Mouse (Mus musculus) MEL (cell line): ENCODE measurements around the gene Rab1b. TPM values are rescaled to one million over a fixed set of nuclear protein-coding genes. Genes with fewer than 3 reads are reported as not detected.

Experiments
- DNase-seq: peaks from one replicate; pipeline ENCODE4 v3.0.0; 2011; ENCODE audit warnings: low read depth, low spot score
- H3K27ac ChIP-seq: 2 replicates; pipeline ENCODE4 v1.5.1; 2012; ENCODE audit warnings: low read depth, mild to moderate bottlenecking, control low read depth, low read length, moderate library complexity; ENCODE audit not compliant: control insufficient read depth
- H3K27me3 ChIP-seq, 2 experiments: fragments of 150-350 bp in 1 of 2; sonication (generic) in 1 of 2; 2 replicates each; pipeline ENCODE4 v1.6.1; 2012; ENCODE audit warnings: low read length in 2 of 2, mild to moderate bottlenecking in 2 of 2, improper control_type of control experiment in 1 of 2, moderate library complexity in 1 of 2; ENCODE audit not compliant: insufficient read depth in 2 of 2, control insufficient read depth in 1 of 2
- H3K36me3 ChIP-seq, 2 experiments: 2 replicates each; pipeline ENCODE4 v1.6.1; 2012 to 2014; ENCODE audit warnings: low read length in 2 of 2, improper control_type of control experiment in 1 of 2, inconsistent platforms in 1 of 2, mild to moderate bottlenecking in 1 of 2; ENCODE audit not compliant: insufficient read depth in 2 of 2, control insufficient read depth in 1 of 2
- H3K4me1 ChIP-seq, 2 experiments: fragments of 150-350 bp in 1 of 2; sonication (generic) in 1 of 2; 2 replicates each; pipeline ENCODE4 v1.6.1; 2012; ENCODE audit warnings: low read length in 2 of 2, improper control_type of control experiment in 1 of 2, mild to moderate bottlenecking in 1 of 2; ENCODE audit not compliant: insufficient read depth in 2 of 2, control insufficient read depth in 1 of 2
- H3K4me3 ChIP-seq, 2 experiments: fragments of 150-350 bp in 1 of 2; sonication (generic) in 1 of 2; 2 replicates each; pipeline ENCODE4 v1.5.1; 2012; ENCODE audit warnings: low read depth in 2 of 2, low read length in 2 of 2, mild to moderate bottlenecking in 2 of 2, moderate library complexity in 2 of 2, control low read depth in 1 of 2, improper control_type of control experiment in 1 of 2; ENCODE audit not compliant: control insufficient read depth in 1 of 2, insufficient read depth in 1 of 2
- H3K79me2 ChIP-seq: 2 replicates; pipeline ENCODE4 v1.6.1; 2012; ENCODE audit warnings: mild to moderate bottlenecking, low read length, moderate library complexity; ENCODE audit not compliant: control insufficient read depth, poor library complexity, insufficient read depth
- H3K9ac ChIP-seq: 2 replicates; pipeline ENCODE4 v1.6.1; 2012; ENCODE audit warnings: low read depth, mild to moderate bottlenecking, control low read depth, low read length, moderate library complexity; ENCODE audit not compliant: control insufficient read depth, poor library complexity, severe bottlenecking
- H3K9me3 ChIP-seq: fragments of 150-350 bp; sonication (generic); replicated peaks from 2 replicates; pipeline ENCODE4 v1.6.1; 2012; ENCODE audit warnings: mild to moderate bottlenecking, low read length, improper control_type of control experiment, moderate library complexity; ENCODE audit not compliant: insufficient read depth
- BHLHE40 ChIP-seq: IDR thresholded peaks from 2 replicates; pipeline ENCODE4 v1.6.1; 2012; ENCODE audit warnings: low read depth, mild to moderate bottlenecking, inconsistent platforms, low read length, improper control_type of control experiment, borderline replicate concordance
- CHD1 ChIP-seq: IDR thresholded peaks from 2 replicates; pipeline ENCODE4 v1.6.1; 2012; ENCODE audit warnings: low read depth, mild to moderate bottlenecking, inconsistent platforms, low read length, improper control_type of control experiment
- CHD2 ChIP-seq: IDR thresholded peaks from 2 replicates; pipeline ENCODE4 v1.6.1; 2011; ENCODE audit warnings: low read length, improper control_type of control experiment
- CTCF ChIP-seq, 3 experiments: IDR thresholded peaks in 2 of 3; conservative IDR thresholded peaks in 1 of 3; 2 replicates each; pipeline ENCODE4 v1.5.1; 2011 to 2012; ENCODE audit warnings: low read length in 3 of 3, low read depth in 2 of 3, mild to moderate bottlenecking in 2 of 3, improper control_type of control experiment in 1 of 3, inconsistent platforms in 1 of 3, mixed read lengths in 1 of 3, moderate library complexity in 1 of 3; ENCODE audit not compliant: control insufficient read depth in 1 of 3, insufficient read depth in 1 of 3, poor library complexity in 1 of 3, severe bottlenecking in 1 of 3
- E2F4 ChIP-seq: IDR thresholded peaks from 2 replicates; pipeline ENCODE4 v1.6.1; 2011; ENCODE audit warnings: low read depth, low read length, improper control_type of control experiment, borderline replicate concordance
- ELF1 ChIP-seq: IDR thresholded peaks from 2 replicates; pipeline ENCODE4 v1.6.1; 2014; ENCODE audit warnings: low read depth, mild to moderate bottlenecking, inconsistent platforms, low read length, improper control_type of control experiment, moderate library complexity
- GABPA ChIP-seq: IDR thresholded peaks from 2 replicates; pipeline ENCODE4 v1.6.1; 2012; ENCODE audit warnings: low read depth, mild to moderate bottlenecking, inconsistent platforms, low read length, improper control_type of control experiment, moderate library complexity
- GATA1 ChIP-seq: IDR thresholded peaks from 2 replicates; pipeline ENCODE4 v1.6.1; 2011; ENCODE audit warnings: low read depth, low read length, improper control_type of control experiment
- JUND ChIP-seq: IDR thresholded peaks from 2 replicates; pipeline ENCODE4 v1.6.1; 2011; ENCODE audit warnings: low read depth, mild to moderate bottlenecking, improper control_type of control experiment, low read length
- KAT2A ChIP-seq: conservative IDR thresholded peaks from 2 replicates; pipeline ENCODE4 v1.6.1; 2012; ENCODE audit warnings: low read depth, low read length, improper control_type of control experiment, inconsistent platforms
- MAFK ChIP-seq: IDR thresholded peaks from 2 replicates; pipeline ENCODE4 v1.6.1; 2011; ENCODE audit warnings: low read depth, mild to moderate bottlenecking, low read length, improper control_type of control experiment, borderline replicate concordance
- MAX ChIP-seq: IDR thresholded peaks from 2 replicates; pipeline ENCODE4 v1.6.1; 2011; ENCODE audit warnings: low read length, improper control_type of control experiment
- MAZ ChIP-seq: IDR thresholded peaks from 2 replicates; pipeline ENCODE4 v1.6.1; 2012; ENCODE audit warnings: low read depth, mild to moderate bottlenecking, inconsistent platforms, low read length, improper control_type of control experiment
- MEF2A ChIP-seq: IDR thresholded peaks from 2 replicates; pipeline ENCODE4 v1.6.1; 2014; ENCODE audit warnings: low read depth, mild to moderate bottlenecking, inconsistent platforms, low read length, improper control_type of control experiment; ENCODE audit not compliant: poor library complexity, insufficient replicate concordance, severe bottlenecking; ENCODE audit errors: extremely low read depth
- MXI1 ChIP-seq: IDR thresholded peaks from 2 replicates; pipeline ENCODE4 v1.6.1; 2011; ENCODE audit warnings: mild to moderate bottlenecking, low read depth, low read length, improper control_type of control experiment
- MYB ChIP-seq: IDR thresholded peaks from 2 replicates; pipeline ENCODE4 v1.6.1; 2011; ENCODE audit warnings: mild to moderate bottlenecking, low read depth, low read length, improper control_type of control experiment
- MYC ChIP-seq: IDR thresholded peaks from 2 replicates; pipeline ENCODE4 v1.6.1; 2011; ENCODE audit warnings: low read depth, mild to moderate bottlenecking, low read length, improper control_type of control experiment, moderate library complexity
- NELFE ChIP-seq: IDR thresholded peaks from 2 replicates; pipeline ENCODE4 v1.6.1; 2011; ENCODE audit warnings: low read depth, low read length, improper control_type of control experiment
- NRF1 ChIP-seq: IDR thresholded peaks from 2 replicates; pipeline ENCODE4 v1.6.1; 2014; ENCODE audit warnings: low read depth, mild to moderate bottlenecking, inconsistent platforms, low read length, improper control_type of control experiment, moderate library complexity; ENCODE audit not compliant: poor library complexity, insufficient read depth, severe bottlenecking
- POLR2AphosphoS5 ChIP-seq: IDR thresholded peaks from 2 replicates; pipeline ENCODE4 v1.6.1; 2012; ENCODE audit warnings: low read depth, borderline replicate concordance, mild to moderate bottlenecking, inconsistent platforms, low read length, moderate library complexity, mixed read lengths
- RCOR1 ChIP-seq: IDR thresholded peaks from 2 replicates; pipeline ENCODE4 v1.6.1; 2012; ENCODE audit warnings: low read depth, mild to moderate bottlenecking, inconsistent platforms, low read length, improper control_type of control experiment
- SIN3A ChIP-seq: IDR thresholded peaks from 2 replicates; pipeline ENCODE4 v1.6.1; 2012; ENCODE audit warnings: low read length, improper control_type of control experiment, inconsistent platforms
- SMC3 ChIP-seq: IDR thresholded peaks from 2 replicates; pipeline ENCODE4 v1.6.1; 2011; ENCODE audit warnings: low read depth, low read length, improper control_type of control experiment
- TAL1 ChIP-seq: IDR thresholded peaks from 2 replicates; pipeline ENCODE4 v1.6.1; 2012; ENCODE audit warnings: mild to moderate bottlenecking, inconsistent platforms, low read length, moderate library complexity, mixed read lengths
- TBP ChIP-seq: IDR thresholded peaks from 2 replicates; pipeline ENCODE4 v1.8.0; 2011; ENCODE audit warnings: low read depth, low read length, improper control_type of control experiment
- UBTF ChIP-seq: IDR thresholded peaks from 2 replicates; pipeline ENCODE4 v1.6.1; 2012; ENCODE audit warnings: low read depth, mild to moderate bottlenecking, inconsistent platforms, low read length, improper control_type of control experiment, moderate library complexity, borderline replicate concordance; ENCODE audit not compliant: insufficient read depth
- USF1 ChIP-seq: IDR thresholded peaks from 2 replicates; pipeline ENCODE4 v1.6.1; 2014; ENCODE audit warnings: low read depth, mild to moderate bottlenecking, inconsistent platforms, low read length, improper control_type of control experiment, moderate library complexity
- ZC3H11A ChIP-seq: IDR thresholded peaks from 2 replicates; pipeline ENCODE4 v1.6.1; 2012; ENCODE audit warnings: low read depth, mild to moderate bottlenecking, inconsistent platforms, low read length, improper control_type of control experiment
- ZNF384 ChIP-seq: IDR thresholded peaks from 2 replicates; pipeline ENCODE4 v1.6.1; 2012; ENCODE audit warnings: low read depth, mild to moderate bottlenecking, inconsistent platforms, low read length, improper control_type of control experiment
- polyA plus RNA-seq, 2 experiments: library from polyadenylated mRNA; stranded (reverse) in 1 of 2; unstranded in 1 of 2; fragments of >175 nt in 1 of 2; fragments of >200 nt in 1 of 2; gene quantifications; 2 replicates each; pipeline versions ENCODE4 v1.2.1 to v1.2.4; 2012; ENCODE audit warnings: low replicate concordance in 2 of 2, low read depth in 1 of 2; ENCODE audit not compliant: insufficient read length in 2 of 2, insufficient read depth in 1 of 2, missing spikeins in 1 of 2
- total RNA-seq: library from RNA; depleted of rRNA; stranded (reverse); fragments of 300-350 nt; gene quantifications from 2 replicates; pipeline ENCODE4 v1.2.3, GENCODE M21; 2012

The Rab1b gene
- total and polyA plus RNA-seq, 3 experiments: 86.4 to 162 TPM; not detected in 1

DNA sequence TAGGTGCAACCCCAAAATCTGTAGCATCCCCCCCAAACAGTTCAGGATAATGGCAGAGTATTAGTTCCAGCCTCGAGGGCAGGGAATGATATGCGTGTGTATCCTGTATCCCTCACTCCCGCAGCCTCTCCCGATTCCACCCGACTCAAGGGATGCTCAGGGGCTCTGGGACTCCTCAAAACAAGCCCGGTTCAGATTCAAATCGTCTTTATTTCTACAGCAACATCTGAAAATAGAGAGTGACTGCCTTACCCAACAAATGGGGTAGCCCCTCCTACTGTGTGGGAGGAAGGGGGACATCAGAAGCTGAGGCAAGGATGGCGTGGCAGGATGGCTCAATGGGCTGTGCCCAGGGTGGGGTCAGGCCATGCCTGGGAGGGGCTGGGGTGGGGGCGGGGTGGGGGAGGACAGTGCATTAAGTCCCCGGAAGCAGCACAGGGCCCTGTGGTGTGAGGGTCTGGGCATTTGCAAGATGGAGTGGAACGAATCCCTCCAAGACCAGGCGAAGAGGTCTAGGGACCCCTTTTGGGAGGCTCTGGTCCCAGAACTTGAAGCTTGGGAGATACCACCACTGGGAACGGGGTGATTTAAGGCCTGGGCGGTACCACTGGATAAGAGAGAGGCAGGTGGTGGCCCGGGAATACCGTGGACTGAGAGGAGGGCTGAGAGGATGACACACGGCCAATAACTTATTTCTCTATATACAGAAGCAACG lies 841 bp upstream of the Rab1b start:
- DNase-seq: no peak
- H3K79me2 ChIP-seq: peaks cover 9% of the 10 kb centered on the region; the same call in 1 of the 2 replicates
- H3K4me3 ChIP-seq: no peak overlapping the region
- H3K27ac ChIP-seq: no peak overlapping the region
- H3K9me3 ChIP-seq: no peaks in the 10 kb centered on the region
- H3K4me1 ChIP-seq: peaks cover 2 to 6% of the 10 kb centered on the region in 2 experiments; a peak in 3 of 4 replicates
- TF ChIP-seq MYB (no peak), TAL1 (no peak), UBTF (no peak), ZNF384 (no peak), NELFE (no peak), POLR2AphosphoS5 (no peak), MXI1 (no peak), NRF1 (no peak), SMC3 (no peak), TBP (no peak), ELF1 (no peak), BHLHE40 (no peak)
- H3K27me3 ChIP-seq: no peaks in the 10 kb centered on the region
- peaks cover 1 to 6% of the 10 kb centered on the region in 2 experiments; a peak in 3 of 4 replicates for H3K36me3 ChIP-seq
- H3K9ac ChIP-seq: no peak overlapping the region

- Histone ChIP-seq H3K9ac (peak overlapping the region; percentile 96), H3K27me3 (no peaks in the 10 kb centered on the region), H3K36me3 (peaks cover 1 to 6% of the 10 kb centered on the region in 2 experiments; a peak in 3 of 4 replicates), H3K4me3 (peak overlapping the region; percentile 88 to 93), H3K27ac (peak overlapping the region; percentile 90), H3K4me1 (peaks cover 2 to 6% of the 10 kb centered on the region in 2 experiments; a peak in 3 of 4 replicates), H3K9me3 (no peaks in the 10 kb centered on the region), H3K79me2 (peaks cover 9% of the 10 kb centered on the region; the same call in 1 of the 2 replicates)
- DNase-seq: peak; percentile 64
- TF ChIP-seq USF1 (no peak), MAFK (no peak), ZNF384 (no peak), MXI1 (no peak; the same call in none of the 2 replicates), GATA1 (peak; percentile 34; the same call in 1 of the 2 replicates), TBP (no peak), ELF1 (no peak), KAT2A (no peak), CHD2 (no peak), CHD1 (no peak), CTCF (IDR thresholded peaks at IDR 0.05 in 2 of 3, conservative IDR thresholded peaks at IDR 0.05 in 1 of 3; ENCODE audit: control insufficient read depth in 1 of 3, insufficient read depth in 1 of 3, low read depth in 2 of 3, low read length in 3 of 3, poor library complexity in 1 of 3, severe bottlenecking in 1 of 3) (no peak), TAL1 (no peak), MAZ (no peak), GABPA (no peak), BHLHE40 (no peak), MYC (0 out of 2 replicates have a peak, but pooled peaks have one; percentile 22), MAX (no peak; the same call in 1 of the 2 replicates), E2F4 (no peak), JUND (no peak), MEF2A (no peak), UBTF (no peak), ZC3H11A (no peak), SIN3A (peak; percentile 38), RCOR1 (peak; percentile 67), MYB (no peak)
Measured at GRCm38 (mm10) chr19:5106074-5106473, 798 bp downstream of the Rab1b start.
